Mouse (Mus musculus) G1E (cell line): ENCODE measurements around the gene Itga10.

Experiments
- CTCF ChIP-seq: IDR thresholded peaks from 2 replicates; pipeline ENCODE4 v1.5.1; 2012; ENCODE audit warnings: low read depth, low read length, inconsistent platforms, mixed read lengths
- GATA1 ChIP-seq: IDR thresholded peaks from 2 replicates; pipeline ENCODE4 v1.6.1; 2012; ENCODE audit warnings: borderline replicate concordance, low read length, inconsistent platforms, mixed read lengths
- GATA2 ChIP-seq: IDR thresholded peaks from 2 replicates; pipeline ENCODE4 v1.6.1; 2012; ENCODE audit warnings: low read depth, low read length, inconsistent platforms, borderline replicate concordance
- POLR2AphosphoS5 ChIP-seq: IDR thresholded peaks from 2 replicates; pipeline ENCODE4 v1.6.1; 2012; ENCODE audit warnings: low read depth, low read length, inconsistent platforms; ENCODE audit not compliant: insufficient replicate concordance
- TAL1 ChIP-seq: conservative IDR thresholded peaks from 2 replicates; pipeline ENCODE4 v1.6.1; 2012; ENCODE audit warnings: low read depth, low read length, inconsistent platforms, mixed read lengths

- TF ChIP-seq GATA1: no peak
- TF ChIP-seq CTCF: no peak
- no peak for TF ChIP-seq TAL1
- TF ChIP-seq POLR2AphosphoS5: no peak
- TF ChIP-seq GATA2: no peak
Observed at GRCm38 (mm10) chr3:96680269-96680956, 35.0 kb downstream of the Itga10 start.
